Mouse (Mus musculus) bone marrow macrophage, adult 2 months (primary cell): ENCODE measurements around the gene Myl6.

Experiments used
- CTCF ChIP-seq: IDR thresholded peaks from 2 replicates; pipeline ENCODE4 v1.5.1; 2012; ENCODE audit warnings: low read depth, mild to moderate bottlenecking, low read length, moderate library complexity
- POLR2A ChIP-seq: IDR thresholded peaks from 2 replicates; pipeline ENCODE4 v1.6.1; 2012; ENCODE audit warnings: mild to moderate bottlenecking, low read depth, low read length, borderline replicate concordance

DNA sequence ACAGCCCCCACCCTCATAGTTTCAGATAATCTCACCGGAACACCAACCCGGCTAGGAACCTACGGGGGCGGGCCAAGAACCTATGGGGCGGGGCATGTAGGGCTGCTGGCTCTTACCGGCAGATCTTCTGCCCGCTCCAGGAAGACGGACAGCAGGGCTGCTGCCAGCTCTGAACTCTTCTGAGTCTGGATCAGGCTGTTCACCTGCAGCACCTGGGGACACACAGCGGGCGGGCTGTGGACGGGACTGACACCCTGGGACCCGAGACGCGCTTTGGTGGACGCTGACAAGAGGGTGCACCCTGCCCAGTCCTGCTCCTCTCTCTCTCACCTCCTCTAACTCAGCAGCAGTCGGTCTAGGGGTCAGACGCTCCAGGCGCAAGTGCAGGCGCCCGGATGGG is 22.1 kb upstream of the Myl6 start:
- TF ChIP-seq CTCF (no peak), POLR2A (no peak)
